ENCODE assay signal across 22 mouse cellular contexts in the genomic region with DNA sequence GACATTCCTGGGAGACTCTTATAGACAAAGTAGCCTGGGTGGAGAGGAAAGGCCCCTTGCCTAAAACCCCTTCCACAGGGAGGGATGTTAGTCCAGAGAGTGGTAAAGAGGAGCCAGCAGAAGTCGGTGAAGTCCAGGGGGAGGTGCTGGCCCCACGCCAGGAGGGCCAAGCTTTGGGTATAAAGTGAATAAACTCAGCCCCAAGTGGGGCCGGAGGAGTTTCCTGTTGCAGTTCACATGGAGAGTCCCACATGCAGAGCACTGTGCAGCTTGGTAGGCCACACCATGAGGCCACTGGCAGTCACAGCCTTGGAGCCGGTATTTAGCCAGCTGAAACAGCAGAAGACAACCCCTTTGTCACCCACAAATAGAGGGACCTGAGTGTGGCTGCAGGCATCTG. TPM values are rescaled to one million over a fixed set of nuclear protein-coding genes. Genes with fewer than 3 reads are reported as not detected.
A peak's percentile ranks its signal among the peaks of the same experiment; 100 is the strongest.
DNase-seq lines count a peak whose midpoint lies in the region; ATAC-seq and TF ChIP-seq lines count a peak whose summit lies in the region.
"Had no signal": no experiment of that assay in that cellular context is flagged by ENCODE, and none has a peak within 500 bp of the region (broad histone marks: within the 10 kb centered on the region; RNA-seq: fewer than 3 reads in every experiment).

No protein-coding gene starts in this region.

- ATAC-seq in lung, postnatal 0 days = no peak
- ATAC-seq in kidney, postnatal 0 days (replicated peaks; ENCODE audit: low FRiP score, low read depth) = no peak
- ATAC-seq in limb, embryonic 14.5 days (ENCODE audit: low FRiP score, low read depth) = no peak
- ATAC-seq: forebrain, embryonic 13.5 days had no signal

- no peak overlapping the region for H3K4me3 ChIP-seq in kidney, adult 2 months (ENCODE audit: insufficient read depth, low read depth, low read length)
- no peak overlapping the region for H3K4me3 ChIP-seq in lung, postnatal 0 days (ENCODE audit: low read depth, low read length)
- H3K4me3 ChIP-seq in kidney, postnatal 0 days (replicated peaks; ENCODE audit: low read depth, low read length) = no peak overlapping the region
- no peak overlapping the region for H3K4me3 ChIP-seq in limb, embryonic 14.5 days (replicated peaks; ENCODE audit: low read length)
- H3K4me3 ChIP-seq: embryonic facial prominence, embryonic 10.5 days; forebrain, embryonic 13.5 days; limb, embryonic 12.5 days had no signal

- intact Hi-C loops in left cerebral cortex, postnatal 14 days (cut with DNase I) = no loop called here

- no peak for TF ChIP-seq CTCF in kidney, adult 2 months (conservative IDR thresholded peaks at IDR 0.05; ENCODE audit: insufficient read depth, insufficient read length, low read depth, low read length)
- no peak for TF ChIP-seq CTCF in lung, postnatal 0 days (IDR thresholded peaks at IDR 0.05)
- no peak for TF ChIP-seq CTCF in kidney, postnatal 0 days (IDR thresholded peaks at IDR 0.05; ENCODE audit: low read depth)

- H3K4me2 ChIP-seq in lung, postnatal 0 days (replicated peaks; ENCODE audit: low read depth, low read length) = no peak overlapping the region
- no peak overlapping the region for H3K4me2 ChIP-seq in kidney, postnatal 0 days (ENCODE audit: low read length)
- no peak overlapping the region for H3K4me2 ChIP-seq in limb, embryonic 14.5 days (replicated peaks; ENCODE audit: low read depth, low read length, severe bottlenecking)
- H3K4me2 ChIP-seq: forebrain, embryonic 13.5 days; hindbrain, embryonic 14.5 days; limb, embryonic 12.5 days; midbrain, embryonic 11.5 days had no signal

- H3K9me3 ChIP-seq in lung, postnatal 0 days (ENCODE audit: low read length) = no peaks in the 10 kb centered on the region
- no peaks in the 10 kb centered on the region for H3K9me3 ChIP-seq in kidney, postnatal 0 days (replicated peaks; ENCODE audit: low read length)
- no peaks in the 10 kb centered on the region for H3K9me3 ChIP-seq in limb, embryonic 14.5 days (ENCODE audit: control insufficient read depth, low read length)
- H3K9me3 ChIP-seq: embryonic facial prominence, embryonic 10.5 days; forebrain, embryonic 13.5 days; limb, embryonic 12.5 days had no signal

- no peaks in the 10 kb centered on the region for H3K27me3 ChIP-seq in kidney, adult 2 months (replicated peaks; ENCODE audit: control insufficient read depth, insufficient read depth, low read length)
- no peaks in the 10 kb centered on the region for H3K27me3 ChIP-seq in lung, postnatal 0 days (replicated peaks; ENCODE audit: insufficient read depth, low read length)
- H3K27me3 ChIP-seq in kidney, postnatal 0 days (ENCODE audit: insufficient read depth, low read length) = no peaks in the 10 kb centered on the region
- H3K27me3 ChIP-seq in limb, embryonic 14.5 days (ENCODE audit: control insufficient read depth, insufficient read depth, low read length) = no peaks in the 10 kb centered on the region
- H3K27me3 ChIP-seq: limb, embryonic 12.5 days had no signal

- H3K36me3 ChIP-seq in kidney, adult 2 months (ENCODE audit: control insufficient read depth, insufficient read depth, low read length) = no peaks in the 10 kb centered on the region
- no peaks in the 10 kb centered on the region for H3K36me3 ChIP-seq in lung, postnatal 0 days (ENCODE audit: insufficient read depth, low read length)
- 0 out of 2 replicates have a peak, but pooled peaks cover 7% of the 10 kb centered on the region for H3K36me3 ChIP-seq in kidney, postnatal 0 days (ENCODE audit: insufficient read depth, low read length)
- peaks cover 22% of the 10 kb centered on the region for H3K36me3 ChIP-seq in limb, embryonic 14.5 days (ENCODE audit: control insufficient read depth, insufficient read depth, low read length)

- no peak overlapping the region for H3K9ac ChIP-seq in lung, postnatal 0 days (replicated peaks; ENCODE audit: low read depth)
- no peak overlapping the region for H3K9ac ChIP-seq in kidney, postnatal 0 days (ENCODE audit: low read depth, low read length)
- H3K9ac ChIP-seq in limb, embryonic 14.5 days (ENCODE audit: low read depth, low read length, severe bottlenecking) = no peak overlapping the region
- H3K9ac ChIP-seq: forebrain, embryonic 13.5 days; hindbrain, embryonic 14.5 days; limb, embryonic 12.5 days had no signal

- WGBS in kidney, adult 2 months = 39% methylated on average over 4 of the region's 4 CpGs
- WGBS in lung, postnatal 0 days = 21% methylated on average over 4 of the region's 4 CpGs
- 22% methylated on average over 4 of the region's 4 CpGs for WGBS in kidney, postnatal 0 days
- WGBS in limb, embryonic 14.5 days = 28% methylated on average over 4 of the region's 4 CpGs

- TF ChIP-seq EP300 in lung, postnatal 0 days (IDR thresholded peaks at IDR 0.05) = no peak

- H3K27ac ChIP-seq in kidney, adult 2 months (ENCODE audit: insufficient read depth, low read depth, low read length) = no peak overlapping the region
- H3K27ac ChIP-seq in lung, postnatal 0 days (ENCODE audit: low read length) = no peak overlapping the region
- no peak overlapping the region for H3K27ac ChIP-seq in kidney, postnatal 0 days
- H3K27ac ChIP-seq in limb, embryonic 14.5 days (replicated peaks; ENCODE audit: low read depth, low read length) = 0 out of 2 replicates have a peak overlapping the region, but pooled peaks have one; percentile 6
- H3K27ac ChIP-seq: embryonic facial prominence, embryonic 10.5 days; forebrain, embryonic 13.5 days; hindbrain, embryonic 14.5 days; limb, embryonic 12.5 days; macrophage had no signal

- TF ChIP-seq POLR2A in kidney, adult 2 months (IDR thresholded peaks at IDR 0.05; ENCODE audit: low read depth, low read length) = no peak
- no peak for TF ChIP-seq POLR2A in limb, embryonic 14.5 days (IDR thresholded peaks at IDR 0.05; ENCODE audit: borderline replicate concordance, extremely low read depth, insufficient read depth, insufficient read length)

- H3K4me1 ChIP-seq in kidney, adult 2 months (ENCODE audit: control insufficient read depth, insufficient read depth, low read length) = peaks cover 14% of the 10 kb centered on the region
- peaks cover 14% of the 10 kb centered on the region; the same call in 1 of the 2 replicates for H3K4me1 ChIP-seq in lung, postnatal 0 days (ENCODE audit: insufficient read depth, low read depth, low read length)
- peaks cover 30% of the 10 kb centered on the region for H3K4me1 ChIP-seq in kidney, postnatal 0 days (replicated peaks; ENCODE audit: insufficient read depth, low read length)
- H3K4me1 ChIP-seq in limb, embryonic 14.5 days (ENCODE audit: control insufficient read depth, insufficient read depth, low read length) = peaks cover 34% of the 10 kb centered on the region

- DNase-seq in kidney, adult 2 months = peak; percentile 29
- no peak for DNase-seq in kidney, adult 9 months
- peak; percentile 39 for DNase-seq in lung, postnatal 10 days
- DNase-seq in lung, postnatal 0 days (ENCODE audit: low spot score) = no peak
- peak; percentile 20 for DNase-seq in kidney, postnatal 0 days (ENCODE audit: low spot score)
- DNase-seq in limb, embryonic 14.5 days (ENCODE audit: low spot score) = no peak
- no peak for DNase-seq in embryo, embryonic 9.5 days (ENCODE audit: extremely low spot score)
- no peak for DNase-seq in left cerebral cortex, postnatal 14 days (ENCODE audit: low spot score in 2 of 2)
- DNase-seq: adrenal gland, adult 2 months; cerebellum, adult 8-10 months; gastrocnemius, postnatal 10 days; heart, adult 18-20 months; retina, postnatal 1 day; thymus, adult 18-20 months; thymus, postnatal 4 days had no signal

RNA-seq across cellular contexts. Expression of gene Calml4, which starts 3.4 kb away (rescaled TPM):
- 224 and 296 TPM in 2 replicates for polyA plus RNA-seq in kidney, adult 2 months (2012; rRNA removed)
- polyA plus RNA-seq in lung, postnatal 0 days (2015; fragmentation: Nextera tagmentation; extraction: Ambion mirVana) = 19.7 and 20.6 TPM in 2 replicates
- 301 and 303 TPM in 2 replicates for polyA plus RNA-seq in kidney, postnatal 0 days (2015; fragmentation: Nextera tagmentation; extraction: Ambion mirVana)
- polyA plus RNA-seq in limb, embryonic 14.5 days (2012; rRNA removed) = 10.2 and 14.3 TPM in 2 replicates
- polyA plus RNA-seq in limb, embryonic 14.5 days (2014; fragmentation: Nextera tagmentation; extraction: Ambion mirVana) = 15.3 and 18.7 TPM in 2 replicates
- total RNA-seq in left cerebral cortex, postnatal 14 days (2021) = 1 to 10 TPM; 1.1 to 1.5 TPM
- total RNA-seq: left cerebral cortex, adult 18-20 months had no signal

RNA-seq across cellular contexts. Expression of gene Cln6, which starts 15.9 kb away (rescaled TPM):
- polyA plus RNA-seq in kidney, adult 2 months (2012; rRNA removed) = 94.0 and 101 TPM in 2 replicates
- polyA plus RNA-seq in lung, postnatal 0 days (2015; fragmentation: Nextera tagmentation; extraction: Ambion mirVana) = 19.1 and 20.3 TPM in 2 replicates
- polyA plus RNA-seq in kidney, postnatal 0 days (2015; fragmentation: Nextera tagmentation; extraction: Ambion mirVana) = 26.8 and 26.9 TPM in 2 replicates
- polyA plus RNA-seq in limb, embryonic 14.5 days (2012; rRNA removed) = 57.5 and 74.5 TPM in 2 replicates
- polyA plus RNA-seq in limb, embryonic 14.5 days (2014; fragmentation: Nextera tagmentation; extraction: Ambion mirVana) = 24.4 and 25.6 TPM in 2 replicates
- total RNA-seq in left cerebral cortex, postnatal 14 days (2021) = 10 to 100 TPM; 11.2 to 11.5 TPM

RNA-seq across cellular contexts. Expression of gene Fem1b, which starts 42.7 kb away (rescaled TPM):
- polyA plus RNA-seq in kidney, adult 2 months (2012; rRNA removed) = 8.3 and 8.6 TPM in 2 replicates
- polyA plus RNA-seq in lung, postnatal 0 days (2015; fragmentation: Nextera tagmentation; extraction: Ambion mirVana) = 9.2 and 10.8 TPM in 2 replicates
- 15.1 and 15.4 TPM in 2 replicates for polyA plus RNA-seq in kidney, postnatal 0 days (2015; fragmentation: Nextera tagmentation; extraction: Ambion mirVana)
- 20.7 and 21.2 TPM in 2 replicates for polyA plus RNA-seq in limb, embryonic 14.5 days (2012; rRNA removed)
- 31.4 and 31.6 TPM in 2 replicates for polyA plus RNA-seq in limb, embryonic 14.5 days (2014; fragmentation: Nextera tagmentation; extraction: Ambion mirVana)
- total RNA-seq in left cerebral cortex, postnatal 14 days (2021) = 100 to 1,000 TPM; 112 TPM

Comparison
In these comparisons a context has a peak if more than half of its experiments do, and no peak if none do; other contexts are left out.
1. DNase-seq: peak in kidney, adult 2 months (single experiment), lung, postnatal 10 days (single experiment) and kidney, postnatal 0 days (single experiment); none in kidney, adult 9 months (single experiment), lung, postnatal 0 days (single experiment), limb, embryonic 14.5 days (single experiment), embryo, embryonic 9.5 days (single experiment) and left cerebral cortex, postnatal 14 days (0 of 2).
2. RNA of gene Calml4, which starts 3.4 kb away (polyA plus RNA-seq): 301 to 303 TPM in kidney, postnatal 0 days and 224 to 296 TPM in kidney, adult 2 months; 19.7 to 20.6 TPM in lung, postnatal 0 days and 10.2 to 18.7 TPM in limb, embryonic 14.5 days; every median in the first group is over 10 times any median in the second.